Mouse (Mus musculus): ENCODE measurements around the gene Misp. TPM values are rescaled to one million over a fixed set of nuclear protein-coding genes. Genes with fewer than 3 reads are reported as not detected.

The Misp gene
- polyA plus RNA-seq, 1 experiment, result 347 TPM

DNA sequence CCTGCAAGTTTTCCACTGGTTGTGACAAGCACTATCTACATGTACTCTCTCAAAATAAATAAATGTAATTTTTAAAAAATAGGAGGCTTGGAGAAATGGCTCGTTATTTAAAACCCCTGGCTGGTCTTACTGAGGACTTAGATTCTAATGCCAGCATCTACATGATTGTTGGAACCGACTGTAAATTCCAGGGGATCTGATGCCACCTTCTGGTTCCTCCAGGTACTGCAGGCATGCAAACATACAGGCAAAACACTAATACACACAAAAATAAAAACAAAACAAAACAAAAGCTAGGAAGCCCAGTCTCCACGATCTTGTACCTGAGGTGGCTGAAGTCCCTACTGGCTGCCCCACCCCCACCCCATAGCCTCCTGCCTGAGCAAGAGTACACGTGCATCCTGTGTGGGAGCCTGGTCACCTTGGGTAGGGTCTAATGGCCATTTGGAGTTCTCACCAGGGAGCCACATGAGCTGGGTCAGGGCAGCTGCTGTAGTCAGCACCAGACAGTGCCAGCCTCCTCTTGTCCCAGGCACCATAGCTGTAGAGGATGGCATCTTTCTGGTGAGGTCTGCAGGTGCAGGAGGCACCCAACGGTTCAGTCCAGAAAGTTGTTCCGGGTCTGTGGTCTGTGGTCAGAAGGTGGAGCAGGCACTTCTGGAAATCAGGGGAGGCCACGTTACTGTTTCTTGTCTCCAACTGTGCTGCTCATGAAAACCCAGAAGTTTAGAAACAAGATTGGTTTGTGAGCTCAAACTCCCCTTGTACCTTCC lies 32.2 kb upstream of the Misp start:
- no peak for TF ChIP-seq POLR2A (IDR thresholded peaks at IDR 0.05; ENCODE audit: low read depth, low read length)
- TF ChIP-seq CTCF (IDR thresholded peaks at IDR 0.05; ENCODE audit: extremely low read depth, insufficient read length, insufficient replicate concordance, low read depth, low read length), result peak; percentile 38; the same call in 1 of the 2 replicates
- Histone ChIP-seq H3K36me3 (ENCODE audit: control insufficient read depth, insufficient read depth, low read length) (no peaks in the 10 kb centered on the region), H3K4me1 (ENCODE audit: control insufficient read depth, insufficient read depth, insufficient read length, low read length) (peaks cover under 1% of the 10 kb centered on the region; the same call in 1 of the 2 replicates), H3K27me3 (ENCODE audit: control insufficient read depth, insufficient read depth, low read length) (no peaks in the 10 kb centered on the region), H3K4me3 (ENCODE audit: low read depth, low read length) (no peak overlapping the region), H3K27ac (ENCODE audit: insufficient read depth, low read depth, low read length) (no peak overlapping the region)
- 30% methylated on average over 7 of the region's 7 CpGs for WGBS

DNA sequence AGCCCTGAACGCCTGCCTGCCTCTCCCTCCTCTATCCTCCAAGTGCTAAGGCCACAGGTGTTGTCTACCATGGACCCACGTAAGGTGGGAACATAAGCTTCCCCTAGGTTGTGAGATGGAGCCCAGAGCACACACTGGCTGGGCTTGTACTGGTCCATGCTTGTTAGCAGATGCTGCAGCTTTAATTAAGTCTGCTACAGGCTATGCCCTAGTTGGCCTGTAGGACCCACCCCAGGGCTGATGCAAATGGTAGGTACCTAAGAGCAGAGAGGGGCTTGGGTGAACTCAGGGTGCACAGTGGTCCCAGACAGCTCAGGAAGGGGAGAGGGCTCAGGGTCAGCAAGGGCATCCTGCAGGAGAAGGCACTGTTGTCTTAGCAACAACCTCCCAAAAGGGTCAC lies 31.2 kb upstream of the Misp start:
- peaks cover 10% of the 10 kb centered on the region for H3K4me1 ChIP-seq (ENCODE audit: control insufficient read depth, insufficient read depth, insufficient read length, low read length)
- no peak overlapping the region for H3K4me3 ChIP-seq (ENCODE audit: low read depth, low read length)
- no peaks in the 10 kb centered on the region for H3K27me3 ChIP-seq (ENCODE audit: control insufficient read depth, insufficient read depth, low read length)
- H3K27ac ChIP-seq (ENCODE audit: insufficient read depth, low read depth, low read length), result no peak overlapping the region
- no peaks in the 10 kb centered on the region for H3K36me3 ChIP-seq (ENCODE audit: control insufficient read depth, insufficient read depth, low read length)
- TF ChIP-seq CTCF (IDR thresholded peaks at IDR 0.05; ENCODE audit: extremely low read depth, insufficient read length, insufficient replicate concordance, low read depth, low read length) (no peak), POLR2A (IDR thresholded peaks at IDR 0.05; ENCODE audit: low read depth, low read length) (no peak)
- WGBS, result 50% methylated on average over 2 of the region's 2 CpGs

- Histone ChIP-seq H3K36me3 (ENCODE audit: control insufficient read depth, insufficient read depth, low read length) (no peaks in the 10 kb centered on the region), H3K27ac (ENCODE audit: insufficient read depth, low read depth, low read length) (no peak within 1 kb of the TSS), H3K4me1 (ENCODE audit: control insufficient read depth, insufficient read depth, insufficient read length, low read length) (peaks cover 13% of the 10 kb centered on the region), H3K27me3 (ENCODE audit: control insufficient read depth, insufficient read depth, low read length) (no peaks in the 10 kb centered on the region), H3K4me3 (ENCODE audit: low read depth, low read length) (no peak within 1 kb of the TSS)
- TF ChIP-seq CTCF (IDR thresholded peaks at IDR 0.05; ENCODE audit: extremely low read depth, insufficient read length, insufficient replicate concordance, low read depth, low read length) (no peak), POLR2A (IDR thresholded peaks at IDR 0.05; ENCODE audit: low read depth, low read length) (no peak)
- 85% methylated on average over 4 of the region's 4 CpGs for WGBS
Measured at GRCm38 (mm10) chr10:79790861-79791260, 29.9 kb upstream of the Misp start, which contains the start of gene Prss57. Gene Prss57 (minus strand): TSS chr10:79790961.

- peaks cover 18% of the 10 kb centered on the region for H3K4me1 ChIP-seq (ENCODE audit: control insufficient read depth, insufficient read depth, insufficient read length, low read length)
- no peaks in the 10 kb centered on the region for H3K27me3 ChIP-seq (ENCODE audit: control insufficient read depth, insufficient read depth, low read length)
- no peak overlapping the region for H3K4me3 ChIP-seq (ENCODE audit: low read depth, low read length)
- no peaks in the 10 kb centered on the region for H3K36me3 ChIP-seq (ENCODE audit: control insufficient read depth, insufficient read depth, low read length)
- H3K27ac ChIP-seq (ENCODE audit: insufficient read depth, low read depth, low read length), result no peak overlapping the region
- WGBS, result 82% methylated on average over 5 of the region's 5 CpGs
- TF ChIP-seq CTCF (IDR thresholded peaks at IDR 0.05; ENCODE audit: extremely low read depth, insufficient read length, insufficient replicate concordance, low read depth, low read length), result no peak
- TF ChIP-seq POLR2A (IDR thresholded peaks at IDR 0.05; ENCODE audit: low read depth, low read length), result no peak
Measured at GRCm38 (mm10) chr10:79792339-79793040, 28.3 kb upstream of the Misp start.

DNA sequence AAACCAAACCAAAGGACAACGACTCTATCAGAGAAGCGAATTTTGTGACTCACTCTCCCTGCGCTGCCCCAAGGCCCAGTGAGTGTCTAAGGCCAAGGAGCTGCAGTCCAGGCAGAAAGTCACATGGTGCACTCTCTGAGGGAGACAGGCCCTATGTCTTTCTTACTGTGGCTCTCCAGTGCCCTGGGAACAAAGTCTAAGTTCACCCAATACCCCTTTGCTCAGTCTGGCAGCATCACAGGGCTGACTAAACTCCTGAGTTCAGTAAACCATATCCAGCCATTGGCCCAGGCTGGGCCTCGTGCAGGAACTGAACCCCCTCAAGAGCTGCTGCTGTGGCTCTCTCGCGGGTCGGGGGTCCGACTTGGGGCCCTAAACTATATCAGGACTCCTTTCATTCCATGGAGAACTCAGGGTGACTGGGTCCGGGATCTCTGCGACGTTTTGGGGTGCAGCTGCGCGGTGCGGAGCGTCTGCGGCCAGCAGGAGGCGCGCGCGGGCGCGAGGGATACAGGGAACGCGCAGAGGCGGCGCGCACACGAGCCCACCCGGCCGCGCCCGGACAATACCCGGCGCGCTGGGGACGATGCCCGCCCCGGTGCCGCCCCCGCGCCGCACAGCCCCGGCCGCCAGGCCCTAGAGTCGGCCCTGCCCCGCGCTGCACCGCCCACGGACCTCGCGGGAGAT lies 27.6 kb upstream of the Misp start, which contains the start of gene Palm:
TSS of gene Palm (plus strand) at position 522 of the 687 bp plus-strand sequence.
- Histone ChIP-seq H3K27me3 (ENCODE audit: control insufficient read depth, insufficient read depth, low read length) (no peaks in the 10 kb centered on the region), H3K4me3 (ENCODE audit: low read depth, low read length) (peak within 1 kb of the TSS; percentile 72), H3K36me3 (ENCODE audit: control insufficient read depth, insufficient read depth, low read length) (no peaks in the 10 kb centered on the region), H3K27ac (ENCODE audit: insufficient read depth, low read depth, low read length) (peak within 1 kb of the TSS; percentile 73), H3K4me1 (ENCODE audit: control insufficient read depth, insufficient read depth, insufficient read length, low read length) (peaks cover 25% of the 10 kb centered on the region)
- WGBS, result 6% methylated on average over 51 of the region's 51 CpGs
- TF ChIP-seq CTCF (IDR thresholded peaks at IDR 0.05; ENCODE audit: extremely low read depth, insufficient read length, insufficient replicate concordance, low read depth, low read length), result peak; percentile 71
- no peak for TF ChIP-seq POLR2A (IDR thresholded peaks at IDR 0.05; ENCODE audit: low read depth, low read length)

- H3K4me1 ChIP-seq (ENCODE audit: control insufficient read depth, insufficient read depth, insufficient read length, low read length), result peaks cover 29% of the 10 kb centered on the region
- peak overlapping the region; percentile 72 for H3K4me3 ChIP-seq (ENCODE audit: low read depth, low read length)
- no peaks in the 10 kb centered on the region for H3K36me3 ChIP-seq (ENCODE audit: control insufficient read depth, insufficient read depth, low read length)
- H3K27ac ChIP-seq (ENCODE audit: insufficient read depth, low read depth, low read length), result peak overlapping the region; percentile 73
- TF ChIP-seq POLR2A (IDR thresholded peaks at IDR 0.05; ENCODE audit: low read depth, low read length) (no peak), CTCF (IDR thresholded peaks at IDR 0.05; ENCODE audit: extremely low read depth, insufficient read length, insufficient replicate concordance, low read depth, low read length) (peak; percentile 11; the same call in 1 of the 2 replicates)
- 15% methylated on average over 37 of the region's 38 CpGs for WGBS
- no peaks in the 10 kb centered on the region for H3K27me3 ChIP-seq (ENCODE audit: control insufficient read depth, insufficient read depth, low read length)
Measured at GRCm38 (mm10) chr10:79793738-79794490, 26.9 kb upstream of the Misp start.
